Mouse (Mus musculus): ENCODE results near the gene Mafg. TPM values are rescaled to one million over a fixed set of nuclear protein-coding genes. Genes with fewer than 3 reads are reported as not detected.

Mafg gene
- polyA plus RNA-seq, 1 experiment, result 53.0 TPM

- DNase-seq (ENCODE audit: low read depth), result no peak
These were observed 13.8 kb upstream of the Mafg start for GRCm38 (mm10) chr11:120647047-120647830.

- DNase-seq (ENCODE audit: low read depth), result no peak
These were observed 10.2 kb upstream of the Mafg start, which contains the start of gene Pycr1 for GRCm38 (mm10) chr11:120643601-120643987. TSS of gene Pycr1 (minus strand) at chr11:120643769.

GRCm38 (mm10) chr11:120642939-120643600 is 9.7 kb upstream of the Mafg start:
- DNase-seq (ENCODE audit: low read depth), result no peak

- no peak for DNase-seq (ENCODE audit: low read depth)
These were observed 8.5 kb upstream of the Mafg start for GRCm38 (mm10) chr11:120641869-120642268.

GRCm38 (mm10) chr11:120641255-120641654 is 7.9 kb upstream of the Mafg start:
- DNase-seq (ENCODE audit: low read depth), result no peak

- DNase-seq (ENCODE audit: low read depth), result no peak
These were observed 1.4 kb upstream of the Mafg start for GRCm38 (mm10) chr11:120634810-120635209.

GRCm38 (mm10) chr11:120632559-120633519 is 561 bp downstream of the Mafg start:
- DNase-seq (ENCODE audit: low read depth), result no peak

GRCm38 (mm10) chr11:120631726-120632448 is 1.5 kb downstream of the Mafg start:
- no peak for DNase-seq (ENCODE audit: low read depth)

GRCm38 (mm10) chr11:120630881-120631725 is 2.3 kb downstream of the Mafg start:
- DNase-seq (ENCODE audit: low read depth), result no peak

GRCm38 (mm10) chr11:120630401-120630871 is 3.0 kb downstream of the Mafg start:
- DNase-seq (ENCODE audit: low read depth), result peak; percentile 62

- DNase-seq (ENCODE audit: low read depth), result no peak
These were observed 3.5 kb downstream of the Mafg start for GRCm38 (mm10) chr11:120629911-120630310.

GRCm38 (mm10) chr11:120629341-120629730 is 4.1 kb downstream of the Mafg start:
- DNase-seq (ENCODE audit: low read depth), result no peak

- DNase-seq (ENCODE audit: low read depth), result no peak
These were observed 4.6 kb downstream of the Mafg start for GRCm38 (mm10) chr11:120628601-120629340.

GRCm38 (mm10) chr11:120627468-120628300 is 5.7 kb downstream of the Mafg start:
- DNase-seq (ENCODE audit: low read depth), result no peak

- no peak for DNase-seq (ENCODE audit: low read depth)
These were observed 6.5 kb downstream of the Mafg start for GRCm38 (mm10) chr11:120626785-120627467.

- DNase-seq (ENCODE audit: low read depth), result no peak
These were observed 8.1 kb downstream of the Mafg start, which contains the start of gene Sirt7 for GRCm38 (mm10) chr11:120625152-120625775. TSS of gene Sirt7 (minus strand) at chr11:120625240.

GRCm38 (mm10) chr11:120624680-120625111 is 8.7 kb downstream of the Mafg start:
- DNase-seq (ENCODE audit: low read depth), result no peak

All from gonadal fat pad, adult 2 months (tissue).